In genomic region chr15:100153024-100153423, GRCm38 (mm10) we compare ENCODE assay signal across 25 mouse cellular contexts.
A peak's percentile ranks its signal among the peaks of the same experiment; 100 is the strongest.
DNase-seq lines count a peak whose midpoint lies in the region; ATAC-seq and TF ChIP-seq lines count a peak whose summit lies in the region.
"Had no signal": no experiment of that assay in that cellular context is flagged by ENCODE, and none has a peak within 500 bp of the region (broad histone marks: within the 10 kb centered on the region; RNA-seq: fewer than 3 reads in every experiment).

No protein-coding gene starts in this region.

- H3K4me3 ChIP-seq in CH12.LX (replicated peaks in 1 of 3; ENCODE audit: low read depth in 2 of 3, low read length in 2 of 3, poor library complexity in 1 of 3): no peak overlapping the region
- H3K4me3 ChIP-seq: forebrain, embryonic 10.5 days; heart, adult 2 months; heart, embryonic 13.5 days; hindbrain, embryonic 12.5 days; kidney, embryonic 15.5 days; left cerebral cortex, adult 2 months; liver, embryonic 13.5 days; stomach, embryonic 15.5 days had no signal

- in situ Hi-C loops in CH12.LX (cut with MboI; ENCODE audit: low pct_ligation_motif_present, low pct_unique_long_range_greater_than_20kb, low sequenced_read_pairs): no loop called here

- dilution Hi-C loops in CH12.LX (cut with MboI; ENCODE audit: extremely low pct_ligation_motif_present, extremely low pct_unique_long_range_greater_than_20kb, low sequenced_read_pairs): no loop called here

- H3K79me2 ChIP-seq in CH12.LX (replicated peaks; ENCODE audit: control insufficient read depth, extremely low read depth, insufficient read depth, poor library complexity, severe bottlenecking): no peaks in the 10 kb centered on the region

- ATAC-seq in common myeloid progenitor, adult 5-6 weeks (replicated peaks; ENCODE audit: low read depth, poor library complexity, severe bottlenecking): peak; percentile 58
- ATAC-seq in monocyte, adult 5-6 weeks (replicated peaks; ENCODE audit: insufficient number of reproducible peaks, low FRiP score, low TSS enrichment, poor library complexity, severe bottlenecking): peak; percentile 51
- ATAC-seq: forebrain, embryonic 16.5 days; midbrain, embryonic 16.5 days; Patski had no signal

- H3K4me1 ChIP-seq in CH12.LX (ENCODE audit: control insufficient read depth in 1 of 2, insufficient read depth in 2 of 2): peaks cover 16 to 49% of the 10 kb centered on the region in 2 experiments
- H3K4me1 ChIP-seq: stomach, embryonic 15.5 days had no signal

- TF ChIP-seq CTCF in CH12.LX (conservative IDR thresholded peaks at IDR 0.05 in 1 of 2, IDR thresholded peaks at IDR 0.05 in 1 of 2; ENCODE audit: low read depth in 2 of 2, low read length in 2 of 2): no peak

- H3K27me3 ChIP-seq in CH12.LX (replicated peaks): no peaks in the 10 kb centered on the region
- H3K27me3 ChIP-seq: heart, embryonic 13.5 days; hindbrain, embryonic 12.5 days; kidney, embryonic 15.5 days; liver, embryonic 13.5 days; Patski; stomach, embryonic 15.5 days had no signal

- no peak overlapping the region for H3K27ac ChIP-seq in CH12.LX (ENCODE audit: insufficient read depth, low read depth)
- H3K27ac ChIP-seq: forebrain, embryonic 10.5 days; heart, adult 2 months; heart, embryonic 13.5 days; hindbrain, embryonic 12.5 days; kidney, embryonic 15.5 days; left cerebral cortex, adult 2 months; liver, embryonic 13.5 days; stomach, embryonic 15.5 days had no signal

- H3K4me2 ChIP-seq in CH12.LX (ENCODE audit: insufficient read depth, low read depth, poor library complexity, severe bottlenecking): no peak overlapping the region
- H3K4me2 ChIP-seq: heart, embryonic 13.5 days; hindbrain, embryonic 12.5 days; kidney, embryonic 15.5 days; liver, embryonic 13.5 days; stomach, embryonic 15.5 days had no signal

- no peak for TF ChIP-seq POLR2A in CH12.LX (IDR thresholded peaks at IDR 0.05; ENCODE audit: low read depth, low read length)

- no peak overlapping the region for H3K9ac ChIP-seq in CH12.LX (ENCODE audit: insufficient read depth, low read depth)
- H3K9ac ChIP-seq: heart, embryonic 13.5 days; hindbrain, embryonic 12.5 days; kidney, embryonic 15.5 days; liver, embryonic 13.5 days; stomach, embryonic 15.5 days had no signal

- TF ChIP-seq RAD21 in CH12.LX (IDR thresholded peaks at IDR 0.05; ENCODE audit: low read depth, low read length): no peak; the same call in 1 of the 2 replicates

- peaks cover 28 to 56% of the 10 kb centered on the region in 2 experiments for H3K36me3 ChIP-seq in CH12.LX (replicated peaks in 1 of 2; ENCODE audit: control insufficient read depth in 1 of 2, insufficient read depth in 1 of 2, low read length in 1 of 2)

- peak; percentile 39; the same call in 1 of the 2 replicates for TF ChIP-seq EP300 in CH12.LX (IDR thresholded peaks at IDR 0.05; ENCODE audit: low read length)

- no peaks in the 10 kb centered on the region for H3K9me3 ChIP-seq in CH12.LX (replicated peaks; ENCODE audit: low read length)
- H3K9me3 ChIP-seq: forebrain, embryonic 10.5 days; heart, embryonic 13.5 days; hindbrain, embryonic 12.5 days; kidney, embryonic 15.5 days; liver, embryonic 13.5 days; stomach, embryonic 15.5 days had no signal

- DNase-seq in 416B (ENCODE audit: low read depth) (peak; percentile 44), CH12.LX (ENCODE audit: extremely low read depth) (peak; percentile 74), adipocyte (ENCODE audit: low spot score) (no peak)
- no peak for DNase-seq in cerebellum, adult 9-10 months
- DNase-seq in right cerebral cortex, adult 18-20 months: no peak
- DNase-seq: adrenal gland, adult 8-10 months; cerebellum, adult 9-11 months; gastrocnemius, postnatal 25 days; heart, adult 2 months; heart, postnatal 14 days; kidney, adult 11 months; layer of hippocampus, adult 9-11 months; liver, embryonic 13.5 days; lung, adult 2 months had no signal

TF ChIP-seq in CH12.LX, 34 proteins besides CTCF, POLR2A, EP300 and RAD21:
- TF ChIP-seq SIN3A (IDR thresholded peaks at IDR 0.05; ENCODE audit: low read length) (no peak), TCF12 (IDR thresholded peaks at IDR 0.05; ENCODE audit: low read depth, low read length) (no peak), MEF2A (IDR thresholded peaks at IDR 0.05; ENCODE audit: borderline replicate concordance, low read depth, low read length) (no peak), IRF4 (IDR thresholded peaks at IDR 0.05; ENCODE audit: low read depth, low read length) (no peak), BHLHE40 (IDR thresholded peaks at IDR 0.05; ENCODE audit: low read depth, low read length) (0 out of 2 replicates have a peak, but pooled peaks have one; percentile 26), ETS1 (conservative IDR thresholded peaks at IDR 0.05; ENCODE audit: low read depth, low read length) (peak; percentile 67), MYC (IDR thresholded peaks at IDR 0.05; ENCODE audit: low read depth, low read length) (peak; percentile 16; the same call in 1 of the 2 replicates), ZNF384 (IDR thresholded peaks at IDR 0.05; ENCODE audit: low read depth, low read length) (0 out of 2 replicates have a peak, but pooled peaks have one; percentile 37), TBP (conservative IDR thresholded peaks at IDR 0.05; ENCODE audit: low read depth, low read length) (no peak)
TF ChIP-seq in CH12.LX: peak in this region for 4.

Comparison
In these comparisons a context has a peak if more than half of its experiments do, and no peak if none do; other contexts are left out.
1. DNase-seq: peak in 416B (single experiment) and CH12.LX (single experiment); none in cerebellum, adult 9-10 months (single experiment), right cerebral cortex, adult 18-20 months (single experiment) and adipocyte (single experiment).